Mouse (Mus musculus): ENCODE results near the gene Neu3.

DNA sequence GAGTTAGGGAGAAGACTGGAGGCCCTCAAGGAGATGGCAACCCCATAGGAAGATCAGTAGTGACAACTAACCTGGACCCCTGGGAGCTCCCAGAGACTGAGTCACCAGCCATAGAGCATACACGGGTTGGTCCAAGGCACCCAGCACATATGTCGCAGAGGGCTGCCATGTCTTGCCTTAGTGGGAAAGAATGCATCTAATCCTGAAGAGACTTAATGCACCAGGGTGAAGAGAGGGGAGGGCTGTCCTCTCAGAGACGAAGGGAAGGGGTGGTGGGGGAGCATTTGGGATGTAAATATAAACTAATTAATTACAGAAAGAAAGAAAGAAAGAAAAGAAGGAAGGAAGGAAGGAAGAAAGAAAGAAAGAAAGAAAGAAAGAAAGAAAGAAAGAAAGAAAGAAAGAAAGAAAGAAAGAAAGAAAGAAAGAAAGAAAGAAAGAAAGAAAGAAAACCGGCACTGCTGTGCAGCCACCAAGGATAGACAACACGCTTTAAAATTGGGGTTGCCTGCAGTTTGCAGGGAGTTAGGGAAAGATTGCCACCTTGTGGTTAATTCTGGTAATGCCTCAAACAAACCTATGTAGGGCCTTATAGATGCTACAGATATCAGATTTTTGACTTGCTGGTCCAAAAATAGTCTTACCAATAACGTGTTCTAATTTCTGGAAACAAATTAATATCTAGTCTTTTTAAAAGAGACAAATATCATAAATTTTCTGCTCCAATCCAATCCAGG is 30.1 kb downstream of the Neu3 start:
- TF ChIP-seq CTCF (IDR thresholded peaks at IDR 0.05; ENCODE audit: low read depth) (peak; percentile 87), EP300 (optimal IDR thresholded peaks at IDR 0.05) (no peak)

Measured in stomach, postnatal 0 days (tissue).